Comparison of ENCODE assay signal across 20 mouse cellular contexts in the genomic region with DNA sequence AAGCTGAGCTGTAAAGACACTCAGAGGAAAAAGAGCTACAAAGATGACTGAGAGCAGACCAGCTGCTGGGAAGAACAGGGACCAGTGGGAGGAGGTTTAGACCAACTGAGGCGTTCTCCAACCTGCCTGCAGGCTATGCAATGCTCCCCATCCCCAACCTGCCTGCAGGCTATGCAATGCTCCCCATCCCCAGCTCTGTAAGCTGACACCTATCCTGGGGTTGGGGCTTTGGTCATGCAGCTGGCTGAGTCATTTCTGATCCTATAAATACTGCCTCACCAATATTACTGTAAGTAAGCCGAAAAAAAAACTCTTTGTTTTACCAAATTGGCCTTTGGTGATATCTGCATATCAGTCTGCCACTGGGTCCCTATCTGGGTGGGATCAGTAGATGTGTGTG.
"Had no signal": no experiment of that assay in that cellular context is flagged by ENCODE, and none has a peak within 500 bp of the region (broad histone marks: within the 10 kb centered on the region; RNA-seq: fewer than 3 reads in every experiment).

No protein-coding gene starts in this region.

- H3K27me3 ChIP-seq: lung, embryonic 15.5 days; megakaryocyte, embryonic 14.5 days; neural tube, embryonic 12.5 days had no signal

- H3K4me3 ChIP-seq: lung, embryonic 15.5 days; megakaryocyte, embryonic 14.5 days; midbrain, embryonic 12.5 days; neural tube, embryonic 12.5 days had no signal

- H3K9ac ChIP-seq: liver, postnatal 0 days; lung, embryonic 15.5 days; midbrain, embryonic 12.5 days; neural tube, embryonic 12.5 days had no signal

- H3K4me1 ChIP-seq: lung, embryonic 15.5 days had no signal

- H3K9me3 ChIP-seq: lung, embryonic 15.5 days; midbrain, embryonic 12.5 days; neural tube, embryonic 12.5 days had no signal

- H3K27ac ChIP-seq: lung, embryonic 15.5 days; macrophage; midbrain, embryonic 12.5 days; neural tube, embryonic 12.5 days had no signal

- ATAC-seq: liver, postnatal 0 days; lung, postnatal 0 days; midbrain, embryonic 16.5 days had no signal

- DNase-seq: liver, postnatal 0 days; lung, adult 2 months; lung, postnatal 14 days; lung, postnatal 36 days; midbrain, embryonic 14.5 days; retina, postnatal 1 day; right cerebral cortex, adult 18-20 months; right cerebral cortex, postnatal 25 days; right cerebral cortex, postnatal 4 days; spleen, adult 18-20 months; thymus, adult 18-20 months; thymus, postnatal 14 days; thymus, postnatal 36 days had no signal

- H3K36me3 ChIP-seq: lung, embryonic 15.5 days; midbrain, embryonic 12.5 days; neural tube, embryonic 12.5 days had no signal

- H3K4me2 ChIP-seq: lung, embryonic 15.5 days; midbrain, embryonic 12.5 days; neural tube, embryonic 12.5 days had no signal
